Mouse (Mus musculus) heart, embryonic 14.5 days (tissue): ENCODE data around the gene Slc33a1. TPM values are rescaled to one million over a fixed set of nuclear protein-coding genes. Genes with fewer than 3 reads are reported as not detected.

Experiments used
- ATAC-seq: fragments of 200-750 bp; cut with Nextera tagmentation; 2 replicates; pipeline ENCODE4 v1.8.0; 2017; ENCODE audit warnings: low read depth, moderate TSS enrichment; ENCODE audit not compliant: insufficient number of reproducible peaks, insufficient read depth, low FRiP score
- H3K27ac ChIP-seq, 2 experiments: fragments of 200-500 bp in 1 of 2; fragments of 300-500 bp in 1 of 2; sonication (generic) in 1 of 2; replicated peaks in 1 of 2; 2 replicates each; pipeline ENCODE4 v1.5.1; 2012 to 2014; ENCODE audit warnings: low read depth in 2 of 2, low read length in 2 of 2, control low read depth in 1 of 2, mild to moderate bottlenecking in 1 of 2, mixed read lengths in 1 of 2; ENCODE audit not compliant: control insufficient read depth in 1 of 2, insufficient read depth in 1 of 2
- H3K27me3 ChIP-seq: fragments of 300-500 bp; sonication (generic); 2 replicates; pipeline ENCODE4 v1.6.1; 2014; ENCODE audit warnings: mild to moderate bottlenecking, low read length, control low read depth; ENCODE audit not compliant: control insufficient read depth, insufficient read depth
- H3K36me3 ChIP-seq: fragments of 300-500 bp; sonication (generic); 2 replicates; pipeline ENCODE4 v1.6.1; 2014; ENCODE audit warnings: mild to moderate bottlenecking, control low read depth, low read length, mixed read lengths; ENCODE audit not compliant: control insufficient read depth, insufficient read depth
- H3K4me1 ChIP-seq, 2 experiments: fragments of 200-500 bp in 1 of 2; fragments of 300-500 bp in 1 of 2; sonication (generic) in 1 of 2; 2 replicates each; pipeline ENCODE4 v1.6.1; 2012 to 2014; ENCODE audit warnings: low read length in 2 of 2, control low read depth in 1 of 2, mixed read lengths in 1 of 2; ENCODE audit not compliant: control insufficient read depth in 2 of 2, insufficient read depth in 2 of 2
- H3K4me2 ChIP-seq: fragments of 300-500 bp; sonication (generic); 2 replicates; pipeline ENCODE4 v1.6.1; 2014; ENCODE audit warnings: mild to moderate bottlenecking, low read length
- H3K4me3 ChIP-seq, 2 experiments: fragments of 200-500 bp in 1 of 2; fragments of 300-500 bp in 1 of 2; sonication (generic) in 1 of 2; 2 replicates each; pipeline ENCODE4 v1.5.1; 2012 to 2014; ENCODE audit warnings: low read length in 2 of 2, mild to moderate bottlenecking in 2 of 2, control low read depth in 1 of 2, low read depth in 1 of 2, moderate library complexity in 1 of 2; ENCODE audit not compliant: control insufficient read depth in 1 of 2, insufficient read depth in 1 of 2
- H3K9ac ChIP-seq: fragments of 300-500 bp; sonication (generic); 2 replicates; pipeline ENCODE4 v1.6.1; 2014; ENCODE audit warnings: mild to moderate bottlenecking, low read length
- H3K9me3 ChIP-seq: fragments of 300-500 bp; sonication (generic); 2 replicates; pipeline ENCODE4 v1.6.1; 2016; ENCODE audit warnings: low read length, control low read depth; ENCODE audit not compliant: control insufficient read depth
- WGBS: fragments of 180-500 bp; shearing (Covaris S2); extraction: QIAGEN DNeasy Blood & Tissue Kit; methylation state at CpG from one replicate; pipeline ENCODE4 v1.1.7; 2014; 5-methylcytosine and 5-hydroxymethylcytosine counted together
- polyA plus RNA-seq: library from polyadenylated mRNA; unstranded; fragments of >200 nt; fragmentation: Nextera tagmentation; extraction: Ambion mirVana; gene quantifications from 2 replicates; pipeline ENCODE4 v1.2.1, GENCODE M21; 2014

The Slc33a1 gene
- polyA plus RNA-seq, 1 experiment from 2014 or later, result 11.3 TPM

GRCm38 (mm10) chr3:63905241-63905640 is 59.3 kb downstream of the Slc33a1 start:
- Histone ChIP-seq H3K4me3 (peak overlapping the region; percentile 30 to 32), H3K36me3 (no peaks in the 10 kb centered on the region), H3K9ac (0 out of 2 replicates have a peak overlapping the region, but pooled peaks have one; percentile 25), H3K9me3 (no peaks in the 10 kb centered on the region), H3K4me1 (no peaks in the 10 kb centered on the region; a peak in 1 of 4 replicates), H3K27ac (no peak overlapping the region), H3K4me2 (peak overlapping the region; percentile 71), H3K27me3 (no peaks in the 10 kb centered on the region)
- ATAC-seq, result no peak
- WGBS, result 4% methylated on average over 18 of the region's 18 CpGs

GRCm38 (mm10) chr3:63904157-63904556 is 60.4 kb downstream of the Slc33a1 start:
- Histone ChIP-seq H3K4me2 (no peak overlapping the region), H3K9me3 (no peaks in the 10 kb centered on the region), H3K27ac (no peak overlapping the region), H3K9ac (no peak overlapping the region), H3K4me3 (no peak overlapping the region), H3K36me3 (no peaks in the 10 kb centered on the region), H3K27me3 (no peaks in the 10 kb centered on the region), H3K4me1 (peaks cover 0 to 8% of the 10 kb centered on the region in 2 experiments; a peak in 2 of 4 replicates)
- no peak for ATAC-seq
- 88% methylated on average over 2 of the region's 2 CpGs for WGBS

- H3K27me3 ChIP-seq, result no peaks in the 10 kb centered on the region
- H3K36me3 ChIP-seq, result no peaks in the 10 kb centered on the region
- no peaks in the 10 kb centered on the region for H3K9me3 ChIP-seq
- 5% methylated on average over 12 of the region's 12 CpGs for WGBS
- H3K27ac ChIP-seq, result no peak overlapping the region
- ATAC-seq, result no peak
- 0 out of 2 replicates have a peak overlapping the region, but pooled peaks have one; percentile 3 for H3K9ac ChIP-seq
- peak overlapping the region; percentile 20 to 68 for H3K4me3 ChIP-seq
- H3K4me1 ChIP-seq, result peaks cover 0 to 12% of the 10 kb centered on the region in 2 experiments; a peak in 3 of 4 replicates
- H3K4me2 ChIP-seq, result peak overlapping the region; percentile 100
Measured at GRCm38 (mm10) chr3:63900021-63900571, 64.5 kb downstream of the Slc33a1 start.

DNA sequence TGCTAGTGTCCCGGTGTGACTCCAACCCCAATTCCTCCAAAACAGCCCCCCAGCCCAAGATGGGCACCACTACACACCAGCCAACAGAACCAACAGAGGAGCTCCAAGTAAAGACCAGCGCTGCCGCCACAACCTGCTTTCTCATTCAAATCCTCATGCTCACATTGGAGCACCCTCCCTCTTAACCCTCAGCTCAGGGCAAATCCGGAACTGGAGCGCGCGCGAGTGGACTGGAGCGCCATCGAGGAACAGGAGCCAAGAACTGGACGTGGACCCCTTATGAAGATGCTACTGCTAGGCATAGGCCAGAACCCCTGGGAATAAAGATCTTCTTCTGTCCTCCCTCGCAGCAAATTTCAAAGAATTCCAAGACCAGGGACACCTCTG is 65.3 kb downstream of the Slc33a1 start, which contains the start of gene Plch1:
Gene Plch1 (minus strand): TSS at position 164 of the 387 bp plus-strand sequence.
- Histone ChIP-seq H3K4me1 (peaks cover 0 to 12% of the 10 kb centered on the region in 2 experiments; a peak in 2 of 4 replicates), H3K4me3 (peak within 1 kb of the TSS; percentile 68 to 85), H3K4me2 (peak within 1 kb of the TSS; percentile 100), H3K36me3 (no peaks in the 10 kb centered on the region), H3K27me3 (no peaks in the 10 kb centered on the region), H3K9ac (peak within 1 kb of the TSS; percentile 67), H3K9me3 (no peaks in the 10 kb centered on the region), H3K27ac (no peak within 1 kb of the TSS)
- ATAC-seq, result peak; percentile 39; the same call in 1 of the 2 replicates
- WGBS, result under 1% methylated on average over 12 of the region's 12 CpGs

DNA sequence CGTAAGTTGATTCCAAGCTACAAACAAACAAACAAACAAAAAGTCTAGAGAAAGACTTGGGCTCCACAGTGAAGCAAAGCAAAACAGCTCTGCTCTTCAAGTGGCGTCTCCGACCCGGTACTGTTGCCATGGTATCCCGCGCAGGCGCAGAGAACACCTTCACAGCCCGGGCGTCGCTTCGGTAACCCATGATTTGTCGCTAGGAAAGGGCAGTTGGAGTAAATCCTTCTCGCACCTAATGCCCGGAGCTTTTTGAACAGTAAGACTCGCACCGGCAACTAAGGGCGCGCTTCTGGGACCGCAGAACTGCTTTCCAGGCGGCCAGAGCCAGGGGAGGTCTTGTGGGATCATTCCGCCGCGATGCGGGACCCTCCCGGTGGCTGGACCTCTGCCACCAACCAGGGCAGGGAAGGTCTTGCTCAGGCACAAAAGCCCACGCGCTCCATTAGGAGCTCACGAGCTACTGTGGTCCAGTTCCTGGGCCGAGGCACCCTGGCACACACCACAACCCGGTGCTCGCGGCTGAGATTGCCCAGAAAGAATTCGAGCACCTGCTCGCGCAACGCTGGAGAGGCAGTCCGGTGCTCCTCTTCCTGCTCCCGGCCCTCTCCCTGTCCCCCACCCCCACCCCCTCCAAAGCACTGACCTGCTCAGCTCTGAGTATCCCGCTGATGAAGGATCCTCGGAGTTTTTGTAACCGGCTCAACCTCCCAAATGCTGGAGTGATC is 65.8 kb downstream of the Slc33a1 start:
- WGBS, result 1% methylated on average over 41 of the region's 41 CpGs
- H3K9me3 ChIP-seq, result no peaks in the 10 kb centered on the region
- peaks cover 0 to 12% of the 10 kb centered on the region in 2 experiments; a peak in 2 of 4 replicates for H3K4me1 ChIP-seq
- H3K27me3 ChIP-seq, result no peaks in the 10 kb centered on the region
- H3K4me2 ChIP-seq, result peak overlapping the region; percentile 100
- no peak overlapping the region for H3K27ac ChIP-seq
- H3K9ac ChIP-seq, result peak overlapping the region; percentile 67
- no peaks in the 10 kb centered on the region for H3K36me3 ChIP-seq
- peak; percentile 73; the same call in 1 of the 2 replicates for ATAC-seq
- H3K4me3 ChIP-seq, result peak overlapping the region; percentile 68 to 85

DNA sequence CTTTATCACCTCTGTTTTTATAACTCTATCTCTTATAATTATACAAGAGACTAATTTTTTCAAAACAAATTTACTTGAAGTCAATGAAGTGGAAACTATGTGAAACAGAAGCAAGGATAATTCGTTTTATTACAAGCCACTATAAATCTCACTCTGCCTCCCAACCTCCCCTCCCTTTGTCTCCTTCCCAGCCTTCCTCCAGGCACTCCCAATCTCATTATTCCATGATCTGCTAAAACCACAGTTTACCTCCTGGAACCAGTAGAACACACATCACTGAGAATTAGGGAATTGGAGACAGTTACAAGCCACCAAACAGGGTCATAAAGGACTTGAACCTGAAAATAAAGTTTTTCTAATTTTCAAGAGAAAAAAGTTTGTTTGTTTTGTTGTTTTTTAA is 67.4 kb downstream of the Slc33a1 start:
- Histone ChIP-seq H3K9ac (no peak overlapping the region), H3K27me3 (no peaks in the 10 kb centered on the region), H3K4me2 (no peak overlapping the region), H3K9me3 (no peaks in the 10 kb centered on the region), H3K4me1 (peaks cover 0 to 12% of the 10 kb centered on the region in 2 experiments; a peak in 2 of 4 replicates), H3K27ac (no peak overlapping the region), H3K36me3 (no peaks in the 10 kb centered on the region), H3K4me3 (no peak overlapping the region)
- 61% methylated on average over 1 of the region's 1 CpGs for WGBS
- ATAC-seq, result no peak

DNA sequence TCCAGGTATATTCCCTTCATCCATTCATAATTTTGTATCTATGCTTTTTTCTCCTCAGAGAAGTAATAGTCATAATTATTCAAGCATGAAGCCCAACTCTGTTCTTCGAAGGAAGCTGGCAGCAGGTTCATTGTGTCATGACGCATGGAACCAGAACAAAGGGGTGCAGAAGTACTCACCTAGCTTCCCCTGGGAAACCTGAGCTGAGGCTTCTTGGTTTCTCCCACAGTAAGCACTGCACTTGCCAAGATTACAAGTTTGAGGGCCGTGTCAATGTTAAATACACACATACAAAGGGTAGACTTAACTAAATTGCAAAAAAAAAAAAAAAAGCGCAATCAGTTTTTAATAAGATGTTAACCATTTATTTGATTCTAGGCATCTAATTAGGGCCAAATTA is 68.3 kb downstream of the Slc33a1 start:
- H3K27me3 ChIP-seq, result no peaks in the 10 kb centered on the region
- WGBS, result 92% methylated on average over 4 of the region's 4 CpGs
- H3K27ac ChIP-seq, result no peak overlapping the region
- no peak for ATAC-seq
- no peaks in the 10 kb centered on the region for H3K36me3 ChIP-seq
- no peak overlapping the region for H3K9ac ChIP-seq
- H3K4me1 ChIP-seq, result peaks cover 0 to 12% of the 10 kb centered on the region in 2 experiments; a peak in 2 of 4 replicates
- no peaks in the 10 kb centered on the region for H3K9me3 ChIP-seq
- no peak overlapping the region for H3K4me3 ChIP-seq
- H3K4me2 ChIP-seq, result no peak overlapping the region
